Mouse (Mus musculus): Measurements from ENCODE around the gene Pde2a. TPM values are rescaled to one million over a fixed set of nuclear protein-coding genes. Genes with fewer than 3 reads are reported as not detected.

Gene Pde2a
- total and polyA plus RNA-seq, 3 experiments: 0.08 to 0.40 TPM; not detected in 1

DNA sequence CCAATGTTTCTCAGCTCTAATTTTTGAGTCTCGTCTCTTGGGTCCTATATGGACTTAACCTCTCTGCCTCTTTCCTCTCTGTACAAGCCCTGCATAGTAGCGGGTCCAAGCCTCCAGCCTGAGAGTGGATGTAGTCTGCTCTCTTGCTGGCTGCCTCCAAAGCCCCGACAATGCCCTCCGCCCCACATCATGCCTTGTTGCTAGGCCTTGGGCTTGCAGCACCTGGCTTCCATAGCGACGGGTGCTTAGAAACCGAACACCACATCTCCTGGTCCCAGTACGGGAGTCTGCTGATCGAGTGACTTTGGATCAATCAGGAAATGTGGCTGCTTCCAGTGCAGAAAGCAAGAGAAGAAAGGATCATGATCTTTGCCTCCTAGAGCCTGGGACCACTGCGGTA is 21.6 kb downstream of the Pde2a start:
- H3K27ac ChIP-seq (ENCODE audit: insufficient read depth, low read depth): no peak overlapping the region
- dilution Hi-C loops (cut with MboI; ENCODE audit: extremely low pct_ligation_motif_present, extremely low pct_unique_long_range_greater_than_20kb, low sequenced_read_pairs) (no loop called here), in situ Hi-C loops (cut with MboI; ENCODE audit: low pct_ligation_motif_present, low pct_unique_long_range_greater_than_20kb, low sequenced_read_pairs) (loop anchor here (10.0 kb wide), 1 partner anchor 182 kb away; no protein-coding TSS in a partner anchor)
- no peak overlapping the region for H3K9ac ChIP-seq (ENCODE audit: insufficient read depth, low read depth)
- DNase-seq (ENCODE audit: extremely low read depth): no peak
- H3K27me3 ChIP-seq (replicated peaks): peaks cover 94% of the 10 kb centered on the region
- H3K4me2 ChIP-seq (ENCODE audit: insufficient read depth, low read depth, poor library complexity, severe bottlenecking): no peak overlapping the region
- no peak overlapping the region for H3K4me3 ChIP-seq (replicated peaks in 1 of 3; ENCODE audit: low read depth in 2 of 3, low read length in 2 of 3, poor library complexity in 1 of 3)
- H3K9me3 ChIP-seq (replicated peaks; ENCODE audit: low read length): no peaks in the 10 kb centered on the region
- no peaks in the 10 kb centered on the region for H3K36me3 ChIP-seq (replicated peaks in 1 of 2; ENCODE audit: control insufficient read depth in 1 of 2, insufficient read depth in 1 of 2, low read length in 1 of 2)
- TF ChIP-seq MAX (IDR thresholded peaks at IDR 0.05; ENCODE audit: low read length): no peak
- TF ChIP-seq GABPA (IDR thresholded peaks at IDR 0.05; ENCODE audit: insufficient replicate concordance, low read depth, low read length): no peak
- TF ChIP-seq TBP (conservative IDR thresholded peaks at IDR 0.05; ENCODE audit: low read depth, low read length): no peak
- TF ChIP-seq BHLHE40 (IDR thresholded peaks at IDR 0.05; ENCODE audit: low read depth, low read length): no peak
- no peak for TF ChIP-seq SMC3 (IDR thresholded peaks at IDR 0.05; ENCODE audit: low read depth, low read length)
- TF ChIP-seq NELFE (IDR thresholded peaks at IDR 0.05; ENCODE audit: low read depth, low read length): no peak
- TF ChIP-seq MXI1 (IDR thresholded peaks at IDR 0.05; ENCODE audit: low read depth, low read length): no peak
- TF ChIP-seq CHD1 (IDR thresholded peaks at IDR 0.05; ENCODE audit: low read depth, low read length): no peak
- no peak for TF ChIP-seq POLR2AphosphoS2 (IDR thresholded peaks at IDR 0.05; ENCODE audit: low read depth, low read length)
- no peak for TF ChIP-seq MYC (IDR thresholded peaks at IDR 0.05; ENCODE audit: low read depth, low read length)
- TF ChIP-seq HCFC1 (IDR thresholded peaks at IDR 0.05; ENCODE audit: low read depth, low read length): no peak
- TF ChIP-seq ZKSCAN1 (IDR thresholded peaks at IDR 0.05; ENCODE audit: borderline replicate concordance, low read depth, low read length): no peak
- TF ChIP-seq CHD2 (IDR thresholded peaks at IDR 0.05; ENCODE audit: low read length): no peak
- TF ChIP-seq ELF1 (IDR thresholded peaks at IDR 0.05; ENCODE audit: low read depth, low read length): no peak
- peaks cover 2 to 3% of the 10 kb centered on the region in 2 experiments; a peak in 2 of 4 replicates for H3K4me1 ChIP-seq (ENCODE audit: control insufficient read depth in 1 of 2, insufficient read depth in 2 of 2)
- no peaks in the 10 kb centered on the region for H3K79me2 ChIP-seq (replicated peaks; ENCODE audit: control insufficient read depth, extremely low read depth, insufficient read depth, poor library complexity, severe bottlenecking)

DNA sequence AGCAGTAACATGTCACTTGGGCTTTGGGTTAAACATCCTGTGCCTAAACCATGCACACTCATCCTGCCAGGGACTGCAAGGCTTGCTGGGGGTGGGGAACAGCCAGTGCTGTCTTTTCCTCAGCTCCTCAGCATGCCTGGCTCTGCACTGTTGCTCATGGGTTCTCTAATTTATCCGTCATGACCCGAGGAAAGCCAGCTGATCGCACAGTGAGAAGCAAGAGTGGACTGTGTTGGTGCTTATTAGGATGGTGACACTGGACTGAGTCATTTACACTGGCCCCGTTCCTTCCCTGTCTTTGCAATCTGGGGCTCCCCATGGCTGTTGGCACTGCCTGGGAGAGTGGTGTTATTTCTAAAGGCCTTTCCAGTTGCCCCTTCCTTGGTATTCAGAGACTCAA is 22.7 kb downstream of the Pde2a start:
- TF ChIP-seq IRF4 (IDR thresholded peaks at IDR 0.05; ENCODE audit: low read depth, low read length) (no peak), POLR2AphosphoS2 (IDR thresholded peaks at IDR 0.05; ENCODE audit: low read depth, low read length) (no peak), MAFK (IDR thresholded peaks at IDR 0.05; ENCODE audit: insufficient replicate concordance, low read length) (no peak), USF1 (IDR thresholded peaks at IDR 0.05; ENCODE audit: low read depth, low read length) (no peak), TCF12 (IDR thresholded peaks at IDR 0.05; ENCODE audit: low read depth, low read length) (no peak), SIN3A (IDR thresholded peaks at IDR 0.05; ENCODE audit: low read length) (no peak), MEF2A (IDR thresholded peaks at IDR 0.05; ENCODE audit: borderline replicate concordance, low read depth, low read length) (no peak), ZNF384 (IDR thresholded peaks at IDR 0.05; ENCODE audit: low read depth, low read length) (no peak), E2F4 (IDR thresholded peaks at IDR 0.05; ENCODE audit: insufficient replicate concordance, low read depth, low read length) (no peak), MYC (IDR thresholded peaks at IDR 0.05; ENCODE audit: low read depth, low read length) (no peak), SMC3 (IDR thresholded peaks at IDR 0.05; ENCODE audit: low read depth, low read length) (no peak), NELFE (IDR thresholded peaks at IDR 0.05; ENCODE audit: low read depth, low read length) (no peak), MAZ (IDR thresholded peaks at IDR 0.05; ENCODE audit: low read depth, low read length) (no peak), RCOR1 (conservative IDR thresholded peaks at IDR 0.05; ENCODE audit: low read depth, low read length) (no peak), ZKSCAN1 (IDR thresholded peaks at IDR 0.05; ENCODE audit: borderline replicate concordance, low read depth, low read length) (no peak), JUN (IDR thresholded peaks at IDR 0.05; ENCODE audit: insufficient read depth, low read depth, low read length) (no peak), CHD1 (IDR thresholded peaks at IDR 0.05; ENCODE audit: low read depth, low read length) (no peak)
- H3K36me3 ChIP-seq (replicated peaks in 1 of 2; ENCODE audit: control insufficient read depth in 1 of 2, insufficient read depth in 1 of 2, low read length in 1 of 2): no peaks in the 10 kb centered on the region
- in situ Hi-C loops (cut with MboI; ENCODE audit: low pct_ligation_motif_present, low pct_unique_long_range_greater_than_20kb, low sequenced_read_pairs) (loop anchor here (10.0 kb wide), 1 partner anchor 181 kb away; no protein-coding TSS in a partner anchor), dilution Hi-C loops (cut with MboI; ENCODE audit: extremely low pct_ligation_motif_present, extremely low pct_unique_long_range_greater_than_20kb, low sequenced_read_pairs) (no loop called here)
- no peak overlapping the region for H3K9ac ChIP-seq (ENCODE audit: insufficient read depth, low read depth)
- H3K9me3 ChIP-seq (replicated peaks; ENCODE audit: low read length): no peaks in the 10 kb centered on the region
- H3K4me1 ChIP-seq (ENCODE audit: control insufficient read depth in 1 of 2, insufficient read depth in 2 of 2): peaks cover 2 to 3% of the 10 kb centered on the region in 2 experiments; a peak in 2 of 4 replicates
- H3K4me2 ChIP-seq (ENCODE audit: insufficient read depth, low read depth, poor library complexity, severe bottlenecking): no peak overlapping the region
- DNase-seq (ENCODE audit: extremely low read depth): no peak
- H3K27me3 ChIP-seq (replicated peaks): peaks cover 93% of the 10 kb centered on the region
- H3K4me3 ChIP-seq (replicated peaks in 1 of 3; ENCODE audit: low read depth in 2 of 3, low read length in 2 of 3, poor library complexity in 1 of 3): no peak overlapping the region
- no peaks in the 10 kb centered on the region for H3K79me2 ChIP-seq (replicated peaks; ENCODE audit: control insufficient read depth, extremely low read depth, insufficient read depth, poor library complexity, severe bottlenecking)
- no peak overlapping the region for H3K27ac ChIP-seq (ENCODE audit: insufficient read depth, low read depth)

All from CH12.LX (cell line).